Mouse (Mus musculus): Measurements from ENCODE around the gene Ccdc89. TPM values are rescaled to one million over a fixed set of nuclear protein-coding genes. Genes with fewer than 3 reads are reported as not detected.

The Ccdc89 gene
- polyA plus RNA-seq (2011; ENCODE audit: insufficient read depth, insufficient read length, low read depth, missing spikeins), result 0.67 and 0.75 TPM in 2 replicates

DNA sequence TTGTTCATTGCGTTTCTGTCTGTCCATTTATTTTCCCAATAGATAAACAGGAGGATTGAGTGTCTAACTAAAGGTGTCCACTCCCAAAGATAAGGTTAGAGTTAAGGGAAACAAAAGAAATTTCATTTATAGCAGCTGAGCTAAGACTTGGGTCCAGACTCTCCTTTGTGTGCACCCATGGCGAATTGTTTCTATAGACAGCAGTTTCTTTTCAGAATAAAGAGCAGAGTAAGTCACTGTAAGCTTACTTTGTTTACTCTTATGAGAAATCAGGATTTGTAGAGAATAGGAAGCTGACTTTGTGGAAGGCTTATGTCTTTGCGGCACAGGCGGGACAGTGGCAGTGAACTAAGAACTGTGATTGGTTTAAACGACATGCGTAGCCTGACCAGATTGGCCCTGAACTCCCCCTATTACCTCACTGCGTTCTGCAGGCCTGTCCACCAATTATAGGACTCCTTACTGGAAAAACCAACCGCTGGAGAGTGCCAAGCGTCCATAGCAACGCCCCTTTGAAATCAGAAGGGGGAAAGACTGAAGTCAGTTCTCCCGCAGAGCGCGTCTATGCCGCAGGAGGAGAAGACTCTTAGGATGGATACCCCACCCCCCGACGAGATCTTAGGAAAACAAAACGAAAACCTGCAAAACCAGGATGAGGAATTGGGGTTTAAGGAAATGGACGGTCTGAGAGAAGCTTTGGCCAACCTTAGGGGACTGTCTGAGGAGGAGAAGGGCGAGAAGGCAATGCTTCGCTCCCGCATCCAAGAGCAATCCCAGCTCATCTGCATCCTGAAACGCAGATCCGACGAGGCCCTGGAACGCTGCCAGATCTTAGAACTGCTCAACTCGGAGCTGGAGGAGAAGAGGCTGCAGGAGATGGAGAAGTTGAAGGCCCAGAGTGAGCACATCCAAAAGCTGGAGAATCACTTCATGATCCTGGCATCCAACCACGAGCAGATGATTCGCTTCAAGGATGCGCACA is at the start of gene Ccdc89:
Gene Ccdc89 (plus strand): TSS at position 558 of the 982 bp plus-strand sequence.
- peaks cover 5% of the 10 kb centered on the region; the same call in 1 of the 2 replicates for H3K9me3 ChIP-seq (replicated peaks; ENCODE audit: control insufficient read depth, insufficient read depth, low read length, poor library complexity, severe bottlenecking)
- peak within 1 kb of the TSS; percentile 38 for H3K4me3 ChIP-seq (ENCODE audit: low read depth, low read length)
- H3K9ac ChIP-seq (ENCODE audit: low read depth, poor library complexity, severe bottlenecking), result no peak within 1 kb of the TSS
- no peaks in the 10 kb centered on the region for H3K4me1 ChIP-seq (ENCODE audit: control insufficient read depth, insufficient read depth, low read length)
- TF ChIP-seq CTCF (IDR thresholded peaks at IDR 0.05; ENCODE audit: low read depth, low read length) (no peak), EP300 (IDR thresholded peaks at IDR 0.05; ENCODE audit: insufficient read depth, low read depth, low read length) (no peak), POLR2A (IDR thresholded peaks at IDR 0.05; ENCODE audit: insufficient read depth, low read length) (no peak)
- no peaks in the 10 kb centered on the region for H3K36me3 ChIP-seq (ENCODE audit: control insufficient read depth, insufficient read depth, low read length, poor library complexity, severe bottlenecking)
- no peaks in the 10 kb centered on the region for H3K27me3 ChIP-seq (ENCODE audit: control insufficient read depth, insufficient read depth, low read length, poor library complexity, severe bottlenecking)
- H3K27ac ChIP-seq (ENCODE audit: insufficient read depth, low read length), result no peak within 1 kb of the TSS

DNA sequence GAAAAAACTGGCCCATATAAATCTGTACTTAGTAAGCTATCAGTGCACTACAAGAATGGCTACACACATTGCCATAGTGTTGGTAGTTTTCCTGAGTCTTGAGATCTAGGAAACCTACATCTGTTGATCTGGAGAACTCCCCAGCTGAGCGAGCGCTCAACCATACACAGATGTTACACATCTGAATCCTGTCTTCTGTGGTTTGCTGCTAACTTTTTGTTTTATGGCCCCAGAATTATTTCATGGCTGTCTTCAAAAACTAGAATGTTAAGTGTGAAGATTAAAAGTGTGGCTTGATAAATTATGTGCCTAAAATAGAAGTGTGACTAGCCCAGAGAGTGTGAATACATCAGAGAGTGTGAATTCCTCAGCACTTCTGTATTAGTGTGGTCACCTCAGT is 42.0 kb upstream of the Ccdc89 start:
- Histone ChIP-seq H3K36me3 (ENCODE audit: control insufficient read depth, insufficient read depth, low read length, poor library complexity, severe bottlenecking) (no peaks in the 10 kb centered on the region), H3K4me3 (ENCODE audit: low read depth, low read length) (no peak overlapping the region), H3K27ac (ENCODE audit: insufficient read depth, low read length) (no peak overlapping the region), H3K27me3 (ENCODE audit: control insufficient read depth, insufficient read depth, low read length, poor library complexity, severe bottlenecking) (no peaks in the 10 kb centered on the region), H3K9ac (ENCODE audit: low read depth, poor library complexity, severe bottlenecking) (no peak overlapping the region), H3K4me1 (ENCODE audit: control insufficient read depth, insufficient read depth, low read length) (no peaks in the 10 kb centered on the region), H3K9me3 (replicated peaks; ENCODE audit: control insufficient read depth, insufficient read depth, low read length, poor library complexity, severe bottlenecking) (no peaks in the 10 kb centered on the region)
- TF ChIP-seq POLR2A (IDR thresholded peaks at IDR 0.05; ENCODE audit: insufficient read depth, low read length) (no peak), CTCF (IDR thresholded peaks at IDR 0.05; ENCODE audit: low read depth, low read length) (no peak), EP300 (IDR thresholded peaks at IDR 0.05; ENCODE audit: insufficient read depth, low read depth, low read length) (no peak)

DNA sequence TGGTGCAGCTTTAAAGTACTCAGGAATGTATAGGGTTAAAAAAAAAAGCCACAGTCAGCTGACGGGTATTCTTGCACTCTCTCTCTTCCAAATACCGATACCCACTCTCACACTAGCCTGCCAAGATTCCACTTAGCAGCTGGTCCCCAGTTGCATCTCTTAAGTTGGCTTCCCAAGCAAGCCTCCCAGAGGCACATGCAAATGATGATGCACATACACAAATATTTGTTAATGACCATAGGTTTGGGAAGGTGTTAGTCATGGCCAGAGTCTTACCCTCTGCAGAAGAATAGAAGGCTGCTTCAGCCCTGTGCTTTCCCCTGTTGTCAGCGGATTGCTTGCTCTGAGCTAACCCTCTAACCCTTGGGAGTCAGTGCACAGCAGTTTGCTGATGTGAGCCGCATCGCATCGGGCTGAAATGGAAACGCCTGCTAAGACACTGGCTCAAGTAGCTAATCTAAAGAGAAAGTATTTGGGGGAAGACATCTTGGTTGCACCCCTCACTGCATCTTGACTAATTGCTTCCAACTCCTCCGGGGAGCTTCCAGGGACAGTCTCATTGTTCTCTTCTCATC is 39.4 kb upstream of the Ccdc89 start:
- Histone ChIP-seq H3K9ac (ENCODE audit: low read depth, poor library complexity, severe bottlenecking) (no peak overlapping the region), H3K27me3 (ENCODE audit: control insufficient read depth, insufficient read depth, low read length, poor library complexity, severe bottlenecking) (no peaks in the 10 kb centered on the region), H3K27ac (ENCODE audit: insufficient read depth, low read length) (no peak overlapping the region), H3K36me3 (ENCODE audit: control insufficient read depth, insufficient read depth, low read length, poor library complexity, severe bottlenecking) (no peaks in the 10 kb centered on the region), H3K9me3 (replicated peaks; ENCODE audit: control insufficient read depth, insufficient read depth, low read length, poor library complexity, severe bottlenecking) (no peaks in the 10 kb centered on the region), H3K4me1 (ENCODE audit: control insufficient read depth, insufficient read depth, low read length) (no peaks in the 10 kb centered on the region), H3K4me3 (ENCODE audit: low read depth, low read length) (no peak overlapping the region)
- no peak for TF ChIP-seq POLR2A (IDR thresholded peaks at IDR 0.05; ENCODE audit: insufficient read depth, low read length)
- no peak for TF ChIP-seq EP300 (IDR thresholded peaks at IDR 0.05; ENCODE audit: insufficient read depth, low read depth, low read length)
- no peak for TF ChIP-seq CTCF (IDR thresholded peaks at IDR 0.05; ENCODE audit: low read depth, low read length)

DNA sequence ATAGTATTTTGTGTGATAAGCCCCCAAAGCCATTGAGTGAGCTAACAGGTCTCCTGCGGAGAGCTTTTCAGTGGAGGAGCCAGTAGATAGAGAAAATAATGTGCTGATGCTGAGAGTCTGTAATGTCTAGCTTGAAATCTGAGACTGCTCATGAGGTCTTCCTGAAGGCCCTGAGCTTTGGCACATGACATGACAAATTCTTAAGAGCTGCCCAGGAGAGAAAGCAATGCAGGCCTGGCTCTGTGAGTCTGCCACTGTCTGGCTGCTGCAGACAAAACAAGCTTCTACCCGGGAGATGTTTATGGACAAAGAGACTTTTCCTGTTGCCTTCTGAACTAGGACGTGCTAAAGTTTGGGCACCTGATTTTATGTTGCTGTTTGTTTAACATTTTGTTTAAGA is 36.6 kb upstream of the Ccdc89 start:
- no peak overlapping the region for H3K27ac ChIP-seq (ENCODE audit: insufficient read depth, low read length)
- no peaks in the 10 kb centered on the region for H3K36me3 ChIP-seq (ENCODE audit: control insufficient read depth, insufficient read depth, low read length, poor library complexity, severe bottlenecking)
- H3K4me3 ChIP-seq (ENCODE audit: low read depth, low read length), result no peak overlapping the region
- no peaks in the 10 kb centered on the region for H3K9me3 ChIP-seq (replicated peaks; ENCODE audit: control insufficient read depth, insufficient read depth, low read length, poor library complexity, severe bottlenecking)
- no peaks in the 10 kb centered on the region for H3K27me3 ChIP-seq (ENCODE audit: control insufficient read depth, insufficient read depth, low read length, poor library complexity, severe bottlenecking)
- no peaks in the 10 kb centered on the region for H3K4me1 ChIP-seq (ENCODE audit: control insufficient read depth, insufficient read depth, low read length)
- no peak for TF ChIP-seq EP300 (IDR thresholded peaks at IDR 0.05; ENCODE audit: insufficient read depth, low read depth, low read length)
- H3K9ac ChIP-seq (ENCODE audit: low read depth, poor library complexity, severe bottlenecking), result no peak overlapping the region

DNA sequence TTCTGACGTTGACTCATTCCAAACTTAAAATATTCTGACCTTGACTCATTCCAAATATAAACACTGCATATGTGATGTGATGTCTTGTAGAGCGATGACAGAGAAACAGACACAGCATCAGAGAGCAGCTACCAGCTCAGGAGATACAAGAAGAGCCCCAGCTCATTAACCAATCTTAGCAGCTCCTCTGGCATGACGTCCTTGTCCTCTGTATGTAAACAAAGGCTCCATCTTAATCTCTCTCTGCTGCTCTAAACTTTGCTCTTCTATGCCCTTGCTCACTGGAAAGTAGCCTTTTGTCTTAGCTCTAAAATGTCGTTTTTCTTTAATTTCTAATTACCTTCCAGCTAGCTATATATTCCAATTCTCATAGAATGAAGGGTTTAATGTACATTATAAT is 31.3 kb upstream of the Ccdc89 start:
- H3K27me3 ChIP-seq (ENCODE audit: control insufficient read depth, insufficient read depth, low read length, poor library complexity, severe bottlenecking), result no peaks in the 10 kb centered on the region
- no peak overlapping the region for H3K4me3 ChIP-seq (ENCODE audit: low read depth, low read length)
- TF ChIP-seq POLR2A (IDR thresholded peaks at IDR 0.05; ENCODE audit: insufficient read depth, low read length) (no peak), EP300 (IDR thresholded peaks at IDR 0.05; ENCODE audit: insufficient read depth, low read depth, low read length) (no peak)
- H3K27ac ChIP-seq (ENCODE audit: insufficient read depth, low read length), result no peak overlapping the region
- H3K4me1 ChIP-seq (ENCODE audit: control insufficient read depth, insufficient read depth, low read length), result no peaks in the 10 kb centered on the region
- H3K9ac ChIP-seq (ENCODE audit: low read depth, poor library complexity, severe bottlenecking), result no peak overlapping the region
- H3K9me3 ChIP-seq (replicated peaks; ENCODE audit: control insufficient read depth, insufficient read depth, low read length, poor library complexity, severe bottlenecking), result no peaks in the 10 kb centered on the region
- no peaks in the 10 kb centered on the region for H3K36me3 ChIP-seq (ENCODE audit: control insufficient read depth, insufficient read depth, low read length, poor library complexity, severe bottlenecking)

DNA sequence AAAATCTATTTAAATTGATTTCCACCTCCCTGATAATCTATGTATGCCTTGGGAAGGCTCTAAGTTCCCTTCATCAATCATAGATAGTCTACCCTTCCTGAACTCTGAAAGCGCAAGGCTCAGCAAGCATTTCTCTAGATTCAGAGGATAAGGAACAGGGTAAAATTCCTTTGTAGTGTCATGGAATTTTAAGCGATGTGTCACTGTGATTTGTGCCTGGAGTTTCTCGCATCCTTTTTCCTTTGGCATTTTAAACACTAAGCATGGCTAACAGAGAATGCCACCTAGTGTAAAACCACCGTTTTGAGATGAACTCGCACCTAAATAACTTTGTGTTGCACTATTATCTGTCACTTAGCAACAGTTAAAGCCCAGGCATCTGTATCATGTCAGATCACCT is 30.4 kb upstream of the Ccdc89 start:
- Histone ChIP-seq H3K27me3 (ENCODE audit: control insufficient read depth, insufficient read depth, low read length, poor library complexity, severe bottlenecking) (no peaks in the 10 kb centered on the region), H3K4me1 (ENCODE audit: control insufficient read depth, insufficient read depth, low read length) (no peaks in the 10 kb centered on the region), H3K4me3 (ENCODE audit: low read depth, low read length) (no peak overlapping the region), H3K27ac (ENCODE audit: insufficient read depth, low read length) (no peak overlapping the region), H3K9me3 (replicated peaks; ENCODE audit: control insufficient read depth, insufficient read depth, low read length, poor library complexity, severe bottlenecking) (no peaks in the 10 kb centered on the region), H3K9ac (ENCODE audit: low read depth, poor library complexity, severe bottlenecking) (no peak overlapping the region), H3K36me3 (ENCODE audit: control insufficient read depth, insufficient read depth, low read length, poor library complexity, severe bottlenecking) (no peaks in the 10 kb centered on the region)
- no peak for TF ChIP-seq POLR2A (IDR thresholded peaks at IDR 0.05; ENCODE audit: insufficient read depth, low read length)
- no peak for TF ChIP-seq EP300 (IDR thresholded peaks at IDR 0.05; ENCODE audit: insufficient read depth, low read depth, low read length)
- no peak for TF ChIP-seq CTCF (IDR thresholded peaks at IDR 0.05; ENCODE audit: low read depth, low read length)

Data from ES-Bruce4 (cell line).